Mouse (Mus musculus): ENCODE measurements around the gene Disc1. TPM values are rescaled to one million over a fixed set of nuclear protein-coding genes. Genes with fewer than 3 reads are reported as not detected.

Gene Disc1
- polyA plus RNA-seq, 2 experiments: 2.2 to 3.2 TPM

GRCm38 (mm10) chr8:125049051-125049750 is 4.8 kb upstream of the Disc1 start:
- Histone ChIP-seq H3K9ac (ENCODE audit: low read depth, low read length, severe bottlenecking) (no peak overlapping the region), H3K4me3 (replicated peaks; ENCODE audit: low read length) (no peak overlapping the region), H3K4me1 (ENCODE audit: control insufficient read depth, insufficient read depth, low read length) (peaks cover 6% of the 10 kb centered on the region), H3K4me2 (replicated peaks; ENCODE audit: low read depth, low read length, severe bottlenecking) (no peak overlapping the region), H3K36me3 (ENCODE audit: control insufficient read depth, insufficient read depth, low read length) (no peaks in the 10 kb centered on the region), H3K9me3 (ENCODE audit: control insufficient read depth, low read length) (no peaks in the 10 kb centered on the region), H3K27me3 (ENCODE audit: control insufficient read depth, insufficient read depth, low read length) (peaks cover 16% of the 10 kb centered on the region), H3K27ac (replicated peaks; ENCODE audit: low read depth, low read length) (no peak overlapping the region)
- ATAC-seq (ENCODE audit: low FRiP score, low read depth) (no peak), DNase-seq (ENCODE audit: low spot score) (no peak)
- no peak for TF ChIP-seq POLR2A (IDR thresholded peaks at IDR 0.05; ENCODE audit: borderline replicate concordance, extremely low read depth, insufficient read depth, insufficient read length)
- 61% methylated on average over 5 of the region's 5 CpGs for WGBS

GRCm38 (mm10) chr8:125049826-125050225 is 4.2 kb upstream of the Disc1 start:
- DNase-seq (ENCODE audit: low spot score): no peak
- Histone ChIP-seq H3K4me3 (replicated peaks; ENCODE audit: low read length) (no peak overlapping the region), H3K4me2 (replicated peaks; ENCODE audit: low read depth, low read length, severe bottlenecking) (no peak overlapping the region), H3K27ac (replicated peaks; ENCODE audit: low read depth, low read length) (no peak overlapping the region), H3K4me1 (ENCODE audit: control insufficient read depth, insufficient read depth, low read length) (peaks cover 6% of the 10 kb centered on the region), H3K36me3 (ENCODE audit: control insufficient read depth, insufficient read depth, low read length) (no peaks in the 10 kb centered on the region), H3K27me3 (ENCODE audit: control insufficient read depth, insufficient read depth, low read length) (peaks cover 22% of the 10 kb centered on the region), H3K9me3 (ENCODE audit: control insufficient read depth, low read length) (no peaks in the 10 kb centered on the region), H3K9ac (ENCODE audit: low read depth, low read length, severe bottlenecking) (no peak overlapping the region)
- ATAC-seq (ENCODE audit: low FRiP score, low read depth): no peak
- no peak for TF ChIP-seq POLR2A (IDR thresholded peaks at IDR 0.05; ENCODE audit: borderline replicate concordance, extremely low read depth, insufficient read depth, insufficient read length)
- 86% methylated on average over 6 of the region's 6 CpGs for WGBS

- peaks cover 33% of the 10 kb centered on the region for H3K27me3 ChIP-seq (ENCODE audit: control insufficient read depth, insufficient read depth, low read length)
- H3K4me3 ChIP-seq (replicated peaks; ENCODE audit: low read length): no peak overlapping the region
- ATAC-seq (ENCODE audit: low FRiP score, low read depth): no peak
- H3K36me3 ChIP-seq (ENCODE audit: control insufficient read depth, insufficient read depth, low read length): no peaks in the 10 kb centered on the region
- H3K4me2 ChIP-seq (replicated peaks; ENCODE audit: low read depth, low read length, severe bottlenecking): no peak overlapping the region
- no peak overlapping the region for H3K27ac ChIP-seq (replicated peaks; ENCODE audit: low read depth, low read length)
- H3K9ac ChIP-seq (ENCODE audit: low read depth, low read length, severe bottlenecking): no peak overlapping the region
- peak; percentile 79 for DNase-seq (ENCODE audit: low spot score)
- H3K9me3 ChIP-seq (ENCODE audit: control insufficient read depth, low read length): no peaks in the 10 kb centered on the region
- WGBS: 46% methylated on average over 2 of the region's 2 CpGs
- H3K4me1 ChIP-seq (ENCODE audit: control insufficient read depth, insufficient read depth, low read length): peaks cover 6% of the 10 kb centered on the region
- TF ChIP-seq POLR2A (IDR thresholded peaks at IDR 0.05; ENCODE audit: borderline replicate concordance, extremely low read depth, insufficient read depth, insufficient read length): no peak
Measured at GRCm38 (mm10) chr8:125052026-125052425, 2.0 kb upstream of the Disc1 start.

DNA sequence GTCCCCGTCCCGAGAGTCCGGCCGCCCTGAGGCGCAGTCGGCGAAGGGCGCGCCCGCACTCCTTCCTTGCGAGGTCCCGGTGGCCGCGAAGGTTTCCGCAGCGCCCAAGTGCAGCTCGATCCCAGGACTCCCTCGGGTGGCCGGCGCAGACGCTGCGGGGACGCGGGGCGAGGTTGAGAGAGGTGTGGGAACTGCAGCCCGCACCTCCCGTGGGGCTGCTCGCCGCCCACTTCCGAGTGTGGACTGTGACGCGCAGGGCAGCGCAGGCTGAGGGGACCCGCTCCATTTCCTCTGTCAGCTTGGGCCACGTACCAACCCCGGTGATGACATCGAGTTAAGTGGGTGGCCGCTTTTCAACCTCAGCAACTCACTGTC is 428 bp downstream of the Disc1 start:
- WGBS: under 1% methylated on average over 31 of the region's 38 CpGs
- TF ChIP-seq POLR2A (IDR thresholded peaks at IDR 0.05; ENCODE audit: borderline replicate concordance, extremely low read depth, insufficient read depth, insufficient read length): no peak
- H3K27ac ChIP-seq (replicated peaks; ENCODE audit: low read depth, low read length): 0 out of 2 replicates have a peak overlapping the region, but pooled peaks have one; percentile 19
- H3K4me3 ChIP-seq (replicated peaks; ENCODE audit: low read length): peak overlapping the region; percentile 71
- DNase-seq (ENCODE audit: low spot score): no peak
- no peaks in the 10 kb centered on the region for H3K36me3 ChIP-seq (ENCODE audit: control insufficient read depth, insufficient read depth, low read length)
- peaks cover 33% of the 10 kb centered on the region for H3K27me3 ChIP-seq (ENCODE audit: control insufficient read depth, insufficient read depth, low read length)
- peak overlapping the region; percentile 79 for H3K9ac ChIP-seq (ENCODE audit: low read depth, low read length, severe bottlenecking)
- H3K4me2 ChIP-seq (replicated peaks; ENCODE audit: low read depth, low read length, severe bottlenecking): peak overlapping the region; percentile 96
- no peaks in the 10 kb centered on the region for H3K9me3 ChIP-seq (ENCODE audit: control insufficient read depth, low read length)
- peak; percentile 62 for ATAC-seq (ENCODE audit: low FRiP score, low read depth)
- peaks cover 6% of the 10 kb centered on the region for H3K4me1 ChIP-seq (ENCODE audit: control insufficient read depth, insufficient read depth, low read length)

GRCm38 (mm10) chr8:125060904-125061303 is 6.9 kb downstream of the Disc1 start:
- H3K9ac ChIP-seq (ENCODE audit: low read depth, low read length, severe bottlenecking): no peak overlapping the region
- H3K36me3 ChIP-seq (ENCODE audit: control insufficient read depth, insufficient read depth, low read length): no peaks in the 10 kb centered on the region
- H3K4me1 ChIP-seq (ENCODE audit: control insufficient read depth, insufficient read depth, low read length): no peaks in the 10 kb centered on the region
- DNase-seq (ENCODE audit: low spot score) (no peak), ATAC-seq (ENCODE audit: low FRiP score, low read depth) (no peak)
- no peak overlapping the region for H3K27ac ChIP-seq (replicated peaks; ENCODE audit: low read depth, low read length)
- no peak for TF ChIP-seq POLR2A (IDR thresholded peaks at IDR 0.05; ENCODE audit: borderline replicate concordance, extremely low read depth, insufficient read depth, insufficient read length)
- WGBS: 76% methylated on average over 8 of the region's 8 CpGs
- no peaks in the 10 kb centered on the region for H3K27me3 ChIP-seq (ENCODE audit: control insufficient read depth, insufficient read depth, low read length)
- no peaks in the 10 kb centered on the region for H3K9me3 ChIP-seq (ENCODE audit: control insufficient read depth, low read length)
- H3K4me2 ChIP-seq (replicated peaks; ENCODE audit: low read depth, low read length, severe bottlenecking): no peak overlapping the region
- H3K4me3 ChIP-seq (replicated peaks; ENCODE audit: low read length): no peak overlapping the region
